Mouse (Mus musculus): Measurements from ENCODE around the gene Trappc12.

DNA sequence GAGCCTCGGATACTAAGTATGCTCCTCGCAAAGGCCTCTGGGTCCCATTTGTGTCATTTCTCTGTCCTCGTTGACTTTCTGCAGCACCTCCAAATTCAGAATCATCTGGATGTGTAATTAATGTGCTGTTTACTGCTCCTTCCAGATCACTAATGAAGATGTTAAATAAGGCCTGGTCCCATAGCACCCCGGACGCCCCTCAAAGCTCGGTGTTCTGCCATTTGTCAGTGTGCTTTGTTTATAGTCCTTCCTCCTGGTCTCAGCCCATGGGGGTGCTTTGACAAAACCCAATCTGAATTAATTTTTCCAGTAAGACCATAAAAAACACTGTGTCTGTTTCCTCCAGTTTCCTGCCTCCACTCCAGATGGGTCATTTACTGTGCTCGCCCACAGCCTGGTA, 29.9 kb upstream of the Trappc12 start:
- TF ChIP-seq GATA1 (IDR thresholded peaks at IDR 0.05; ENCODE audit: low read length), result no peak
- no peak for TF ChIP-seq TAL1 (IDR thresholded peaks at IDR 0.05; ENCODE audit: low read length)

Measured in erythroblast, embryonic 14.5 days (primary cell).